Mouse (Mus musculus) cerebral cortex, adult 2 months (tissue): Measurements from ENCODE around the gene Btbd35f11.

ENCODE experiments used
- WGBS: fragments of 180-500 bp; shearing (Covaris S2); methylation state at CpG from one replicate; pipeline ENCODE4 v1.1.7; 2018; 5-methylcytosine and 5-hydroxymethylcytosine counted together

The Btbd35f11 gene

GRCm38 (mm10) chrX:3443590-3443989 is at the start of gene Btbd35f11:
Gene Btbd35f11 (minus strand): TSS chrX:3443690.
- 50% methylated on average over 1 of the region's 3 CpGs for WGBS

DNA sequence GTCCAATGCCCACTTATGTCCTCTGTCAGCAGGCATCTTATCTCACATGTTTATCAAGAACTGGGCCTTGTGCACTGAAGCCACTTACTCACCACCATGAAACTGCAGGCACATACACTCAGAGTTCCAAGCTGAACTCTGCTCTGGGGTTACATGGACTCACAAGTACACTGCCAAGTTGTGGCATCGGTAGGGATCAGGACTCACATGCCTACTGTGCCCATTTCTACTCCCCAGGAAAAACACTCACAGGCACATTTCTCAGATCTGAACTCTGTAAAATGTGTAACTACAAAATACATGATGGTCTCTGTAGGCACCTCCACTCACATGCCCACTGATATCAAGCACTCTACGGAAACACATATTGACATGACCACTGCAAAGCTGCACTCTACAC is 33.5 kb downstream of the Btbd35f11 start:
- WGBS, result 84% methylated on average over 2 of the region's 2 CpGs
